Mouse (Mus musculus) midbrain, embryonic 10.5 days (tissue): Measurements from ENCODE around the gene Gm49361. TPM values are rescaled to one million over a fixed set of nuclear protein-coding genes. Genes with fewer than 3 reads are reported as not detected.

Experiments used
- polyA plus RNA-seq: library from polyadenylated mRNA; unstranded; fragments of >200 nt; fragmentation: Nextera tagmentation; extraction: Ambion mirVana; gene quantifications from 2 replicates; pipeline ENCODE4 v1.2.1, GENCODE M21; 2016

The Gm49361 gene
- polyA plus RNA-seq, 1 experiment from 2014 or later = not detected

Other genes starting within 250 kb of the Gm49361 start
- 0.74 and 1.4 TPM in 2 replicates for gene Il17d, start 221.3 kb downstream of the Gm49361 start, polyA plus RNA-seq
- 91.0 and 110 TPM in 2 replicates for gene Eef1akmt1, start 174.5 kb downstream of the Gm49361 start, polyA plus RNA-seq
- 26.4 and 26.5 TPM in 2 replicates for gene Xpo4, start 80.7 kb downstream of the Gm49361 start, polyA plus RNA-seq
- gene Lats2, start 12.3 kb upstream of the Gm49361 start, polyA plus RNA-seq = 16.8 TPM in 2 replicates
- gene Sap18, start 52.1 kb upstream of the Gm49361 start, polyA plus RNA-seq = 26.8 and 32.7 TPM in 2 replicates
- gene Ska3, start 80.1 kb upstream of the Gm49361 start, polyA plus RNA-seq = 57.4 and 60.1 TPM in 2 replicates
- gene Mrpl57, start 80.1 kb upstream of the Gm49361 start, polyA plus RNA-seq = 158 and 164 TPM in 2 replicates
- 52.9 and 53.7 TPM in 2 replicates for gene Zdhhc20, start 144.2 kb upstream of the Gm49361 start, polyA plus RNA-seq